Mouse (Mus musculus) hindbrain, postnatal 0 days (tissue): ENCODE measurements around the gene Slit3. TPM values are rescaled to one million over a fixed set of nuclear protein-coding genes. Genes with fewer than 3 reads are reported as not detected.

ENCODE experiments used
- ATAC-seq: fragments of 200-750 bp; cut with Nextera tagmentation; 2 replicates; pipeline ENCODE4 v1.8.0; 2017; ENCODE audit warnings: mild to moderate bottlenecking, moderate TSS enrichment, moderate library complexity
- DNase-seq: peaks from one replicate; pipeline ENCODE4 v3.0.0-alpha.2; 2015; ENCODE audit warnings: low spot score
- H3K27ac ChIP-seq: fragments of 300-500 bp; sonication (generic); 2 replicates; pipeline ENCODE4 v1.5.1; 2014; ENCODE audit warnings: mild to moderate bottlenecking
- H3K27me3 ChIP-seq: fragments of 300-500 bp; sonication (generic); 2 replicates; pipeline ENCODE4 v1.6.1; 2014; ENCODE audit warnings: low read length, mixed read lengths; ENCODE audit not compliant: insufficient read depth
- H3K36me3 ChIP-seq: fragments of 300-500 bp; sonication (generic); 2 replicates; pipeline ENCODE4 v1.6.1; 2014; ENCODE audit warnings: low read length, mixed read lengths; ENCODE audit not compliant: insufficient read depth
- H3K4me1 ChIP-seq: fragments of 300-500 bp; sonication (generic); 2 replicates; pipeline ENCODE4 v1.6.1; 2014; ENCODE audit warnings: antibody characterized with exemption, low read length, mixed read lengths; ENCODE audit not compliant: insufficient read depth
- H3K4me2 ChIP-seq: fragments of 300-500 bp; sonication (generic); 2 replicates; pipeline ENCODE4 v1.6.1; 2014; ENCODE audit warnings: low read depth, mild to moderate bottlenecking, low read length, moderate library complexity, mixed read lengths
- H3K4me3 ChIP-seq: fragments of 300-500 bp; sonication (generic); 2 replicates; pipeline ENCODE4 v1.5.1; 2014; ENCODE audit warnings: low read length
- H3K9ac ChIP-seq: fragments of 300-500 bp; sonication (generic); replicated peaks from 2 replicates; pipeline ENCODE4 v1.6.1; 2014; ENCODE audit warnings: mild to moderate bottlenecking, low read length, moderate library complexity, mixed read lengths
- H3K9me3 ChIP-seq: fragments of 300-500 bp; sonication (generic); 2 replicates; pipeline ENCODE4 v1.6.1; 2016; ENCODE audit warnings: low read length, mixed read lengths
- CTCF ChIP-seq: IDR thresholded peaks from 2 replicates; pipeline ENCODE4 v1.5.1; 2016; ENCODE audit warnings: antibody characterized with exemption, control low read depth, low read depth
- WGBS: fragments of 180-500 bp; shearing (Covaris S2); extraction: QIAGEN DNeasy Blood & Tissue Kit; methylation state at CpG from one replicate; pipeline ENCODE4 v1.1.7; 2014; 5-methylcytosine and 5-hydroxymethylcytosine counted together
- polyA plus RNA-seq: library from polyadenylated mRNA; unstranded; fragments of >200 nt; fragmentation: Nextera tagmentation; extraction: Ambion mirVana; gene quantifications from 2 replicates; pipeline ENCODE4 v1.2.1, GENCODE M21; 2015
- total RNA-seq: library from RNA; depleted of rRNA; stranded (reverse); fragments of >200 nt; gene quantifications from 2 replicates; pipeline ENCODE4 v1.2.3, GENCODE M21; 2014

Slit3 gene
- total and polyA plus RNA-seq, 2 experiments from 2014 or later = 4.9 to 13.4 TPM

DNA sequence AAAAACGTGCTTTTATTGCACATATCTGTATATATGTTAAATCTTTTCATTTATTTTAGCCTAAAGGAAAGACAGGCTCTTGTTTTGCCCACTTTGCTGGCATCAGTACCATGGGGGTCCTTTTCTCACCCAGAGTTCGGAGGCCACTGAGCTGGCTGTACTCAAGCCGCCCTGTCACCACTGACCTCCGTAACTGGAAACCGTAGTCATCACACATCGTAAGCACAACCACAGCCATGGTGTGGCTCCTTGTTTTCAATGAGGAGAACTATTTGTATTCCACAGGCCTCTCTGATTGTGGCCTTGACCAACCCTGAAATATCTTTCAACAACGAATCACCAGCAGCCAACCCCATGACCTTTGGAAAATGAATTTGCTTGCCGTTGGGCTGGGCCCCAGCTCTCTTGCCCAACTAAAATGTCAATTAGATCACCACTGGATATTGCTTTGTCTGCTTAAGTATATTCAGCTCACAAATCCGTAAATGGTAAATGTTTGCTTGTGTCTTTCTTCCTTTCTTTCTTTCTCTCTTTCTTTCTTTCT lies 405.3 kb downstream of the Slit3 start:
- Histone ChIP-seq H3K27ac (no peak overlapping the region), H3K36me3 (no peaks in the 10 kb centered on the region), H3K4me3 (no peak overlapping the region), H3K9ac (no peak overlapping the region), H3K9me3 (no peaks in the 10 kb centered on the region), H3K27me3 (no peaks in the 10 kb centered on the region), H3K4me1 (no peaks in the 10 kb centered on the region), H3K4me2 (no peak overlapping the region)
- TF ChIP-seq CTCF = no peak
- DNase-seq = no peak
- no peak for ATAC-seq
- WGBS = 68% methylated on average over 9 of the region's 9 CpGs

DNA sequence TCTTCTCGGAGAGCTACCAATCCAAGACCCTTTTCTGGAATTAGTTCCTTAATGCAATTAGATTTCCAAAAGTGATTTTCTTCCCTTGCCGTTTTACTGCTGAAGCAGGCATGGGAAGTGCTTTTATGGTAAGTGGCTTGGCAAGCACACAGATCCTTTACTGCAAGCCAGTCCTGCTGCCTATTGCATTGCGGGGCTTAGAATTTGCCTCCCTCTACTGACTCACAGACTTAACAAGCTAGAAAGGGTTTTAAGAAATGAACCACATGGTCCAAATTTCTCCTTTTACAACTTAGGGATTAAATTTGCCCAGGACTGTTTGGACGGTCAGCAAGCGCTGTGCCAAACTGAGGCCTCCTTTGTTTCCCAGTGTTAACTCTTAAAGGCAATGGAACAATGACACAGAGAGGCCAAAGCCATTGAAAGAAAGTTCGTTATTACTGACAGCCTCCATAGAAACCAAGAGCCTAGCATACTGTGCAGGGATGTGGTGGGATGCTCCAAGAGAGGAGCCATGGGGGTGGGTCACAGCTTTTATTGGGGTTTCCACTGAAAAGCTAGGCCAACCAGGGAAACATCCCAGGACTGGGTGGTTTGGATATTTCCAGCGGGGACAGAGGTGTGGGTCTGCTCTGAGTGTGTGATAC lies 406.9 kb downstream of the Slit3 start:
- TF ChIP-seq CTCF = peak; percentile 15; the same call in 1 of the 2 replicates
- H3K36me3 ChIP-seq = no peaks in the 10 kb centered on the region
- no peak overlapping the region for H3K4me3 ChIP-seq
- H3K4me1 ChIP-seq = no peaks in the 10 kb centered on the region
- ATAC-seq (peak; percentile 69), DNase-seq (peak; percentile 61)
- H3K27ac ChIP-seq = no peak overlapping the region
- no peak overlapping the region for H3K9ac ChIP-seq
- WGBS = 41% methylated on average over 7 of the region's 7 CpGs
- H3K27me3 ChIP-seq = no peaks in the 10 kb centered on the region
- no peak overlapping the region for H3K4me2 ChIP-seq
- H3K9me3 ChIP-seq = no peaks in the 10 kb centered on the region

DNA sequence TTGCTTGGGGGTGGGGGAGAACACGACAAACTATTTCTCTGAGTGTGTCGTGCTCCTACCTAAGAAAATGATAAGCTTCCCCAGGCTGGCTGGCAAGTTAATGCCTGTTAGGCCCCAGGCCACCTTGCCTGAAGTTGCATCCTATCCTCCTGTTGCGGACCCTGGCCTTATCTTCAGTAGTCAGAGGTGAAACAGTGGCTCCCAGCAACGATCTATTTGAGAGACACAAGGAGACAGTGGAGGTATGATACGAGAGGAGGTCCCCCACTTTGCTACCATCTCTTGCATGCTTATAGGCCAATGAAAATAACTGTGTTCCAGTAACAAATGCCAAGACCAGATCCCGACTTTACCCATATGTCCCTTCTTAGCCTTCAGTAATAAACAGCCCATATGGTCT lies 414.0 kb downstream of the Slit3 start:
- 83% methylated on average over 6 of the region's 6 CpGs for WGBS
- peaks cover 4% of the 10 kb centered on the region; the same call in 1 of the 2 replicates for H3K4me1 ChIP-seq
- H3K27ac ChIP-seq = no peak overlapping the region
- TF ChIP-seq CTCF = no peak
- no peaks in the 10 kb centered on the region for H3K9me3 ChIP-seq
- no peak overlapping the region for H3K4me3 ChIP-seq
- no peak overlapping the region for H3K9ac ChIP-seq
- no peaks in the 10 kb centered on the region for H3K36me3 ChIP-seq
- DNase-seq (no peak), ATAC-seq (no peak)
- no peak overlapping the region for H3K4me2 ChIP-seq
- no peaks in the 10 kb centered on the region for H3K27me3 ChIP-seq

DNA sequence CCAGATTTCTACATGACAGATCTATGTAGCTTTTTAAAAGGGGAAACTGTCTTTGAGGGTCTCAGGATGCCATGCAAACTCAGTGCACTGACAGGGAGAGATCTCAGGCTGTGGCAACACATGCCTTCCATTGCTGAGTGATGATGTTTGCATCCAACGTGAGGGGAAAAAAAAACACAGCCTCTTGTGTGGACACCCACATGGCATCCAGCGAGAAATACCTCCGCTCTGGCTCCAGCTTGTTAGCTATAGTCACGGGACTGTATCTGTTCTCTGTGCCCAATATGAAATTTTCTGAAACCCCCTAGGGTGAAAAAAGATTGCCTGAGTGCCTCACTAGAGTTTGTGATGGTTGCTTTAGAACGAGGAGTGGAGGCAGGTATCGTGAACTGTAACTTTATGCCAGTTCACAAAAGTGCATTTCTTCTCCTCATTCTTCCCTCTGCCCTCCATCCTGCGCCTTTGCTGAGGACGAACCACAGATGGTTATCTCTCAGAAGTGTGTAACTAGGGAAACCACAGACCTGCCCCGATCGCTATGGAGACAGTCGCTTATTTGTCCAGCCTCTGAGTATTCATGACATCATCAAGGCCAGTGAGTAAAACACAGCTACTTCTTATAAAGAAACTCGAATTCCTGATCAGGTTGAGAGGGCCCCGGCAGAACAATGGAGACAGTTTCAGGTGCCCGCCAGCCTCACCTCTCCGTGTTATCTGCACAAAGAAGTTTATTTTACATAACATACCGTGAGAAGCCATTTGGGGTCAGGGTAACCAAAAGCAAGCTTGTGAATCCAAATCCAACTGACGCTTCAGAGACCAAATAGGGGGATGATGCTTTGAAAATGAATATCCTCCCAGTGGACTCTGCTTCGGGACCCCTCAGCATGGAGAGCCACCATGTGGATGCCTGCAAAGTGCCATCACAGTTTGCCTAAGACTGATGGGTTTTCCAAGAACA lies 416.4 kb downstream of the Slit3 start:
- H3K36me3 ChIP-seq = no peaks in the 10 kb centered on the region
- H3K9me3 ChIP-seq = no peaks in the 10 kb centered on the region
- DNase-seq (peak; percentile 71), ATAC-seq (peak; percentile 81)
- H3K4me3 ChIP-seq = no peak overlapping the region
- H3K27ac ChIP-seq = no peak overlapping the region
- TF ChIP-seq CTCF = no peak
- WGBS = 17% methylated on average over 18 of the region's 18 CpGs
- no peaks in the 10 kb centered on the region for H3K27me3 ChIP-seq
- H3K4me1 ChIP-seq = peaks cover 4% of the 10 kb centered on the region; the same call in 1 of the 2 replicates
- no peak overlapping the region for H3K9ac ChIP-seq
- peak overlapping the region; percentile 30 for H3K4me2 ChIP-seq

DNA sequence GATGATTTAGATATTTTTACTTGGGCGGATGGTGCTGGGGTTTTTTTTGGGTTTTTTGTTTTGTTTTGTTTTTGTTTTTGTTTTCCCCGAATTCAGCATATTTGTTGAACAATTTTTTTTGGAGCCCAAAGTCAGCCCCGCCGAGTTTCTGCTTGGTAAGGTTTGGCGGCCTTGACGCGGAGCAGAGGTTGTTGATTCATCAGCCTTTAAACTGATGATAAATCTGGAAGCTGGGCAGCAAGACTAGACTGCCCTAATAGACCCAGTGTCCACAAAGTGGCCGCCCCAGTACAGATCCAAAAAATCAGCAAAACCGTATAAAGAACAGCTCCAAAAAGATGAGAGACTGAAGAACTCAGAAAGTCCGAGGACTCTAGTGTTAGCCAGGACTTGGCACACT lies 421.7 kb downstream of the Slit3 start:
- Histone ChIP-seq H3K27ac (no peak overlapping the region), H3K4me1 (peaks cover 1% of the 10 kb centered on the region; the same call in 1 of the 2 replicates), H3K27me3 (no peaks in the 10 kb centered on the region), H3K9me3 (no peaks in the 10 kb centered on the region), H3K9ac (no peak overlapping the region), H3K36me3 (no peaks in the 10 kb centered on the region), H3K4me3 (no peak overlapping the region), H3K4me2 (no peak overlapping the region)
- no peak for TF ChIP-seq CTCF
- ATAC-seq (no peak), DNase-seq (no peak)
- 96% methylated on average over 10 of the region's 10 CpGs for WGBS

DNA sequence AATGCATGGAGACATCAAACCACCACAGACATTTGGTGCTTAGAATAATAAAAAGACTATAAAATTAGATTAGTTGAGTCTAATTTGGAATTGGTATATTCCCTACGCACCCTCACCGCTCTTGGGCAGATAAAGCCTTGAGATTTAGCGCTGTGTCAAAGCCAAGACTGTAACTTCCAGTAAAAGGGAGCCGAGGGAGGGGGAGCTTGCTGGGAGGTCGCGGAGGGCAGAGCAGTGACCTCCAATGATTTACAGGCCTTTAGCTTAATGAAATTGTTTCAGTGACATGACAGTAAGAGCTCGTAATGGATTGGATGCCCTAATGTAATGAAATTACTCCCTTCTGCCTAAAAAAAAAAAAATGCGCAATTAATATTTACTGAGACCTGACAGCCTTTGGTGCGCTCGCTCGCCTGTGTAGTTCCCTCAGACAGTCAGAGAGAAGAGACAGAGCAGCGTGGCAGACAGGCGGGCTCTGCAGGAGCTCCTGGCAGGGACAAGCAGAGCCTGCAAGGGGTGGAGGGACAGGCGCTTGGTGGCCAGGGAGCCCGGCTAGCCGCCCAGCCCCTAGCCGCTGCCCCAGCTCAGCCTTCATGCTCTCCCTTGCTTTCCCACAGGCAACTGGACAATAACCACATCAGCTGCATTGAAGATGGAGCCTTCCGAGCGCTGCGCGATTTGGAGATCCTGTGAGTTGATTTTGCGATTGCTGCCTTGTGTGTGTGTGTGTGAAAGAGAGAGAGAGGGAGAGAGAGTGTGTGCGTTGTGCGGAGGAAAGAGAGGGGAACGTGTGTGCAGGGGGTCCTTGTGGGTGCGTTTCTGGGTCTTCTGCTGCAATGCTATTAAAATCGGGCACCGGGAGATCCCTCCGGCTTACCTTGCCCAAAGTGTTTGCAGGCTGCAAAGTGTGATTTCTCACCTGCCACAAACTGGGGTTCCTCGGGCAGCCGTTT lies 423.4 kb downstream of the Slit3 start:
- H3K9me3 ChIP-seq = no peaks in the 10 kb centered on the region
- H3K4me2 ChIP-seq = peak overlapping the region; percentile 74
- ATAC-seq = peak; percentile 86
- no peaks in the 10 kb centered on the region for H3K27me3 ChIP-seq
- H3K36me3 ChIP-seq = no peaks in the 10 kb centered on the region
- H3K4me3 ChIP-seq = peak overlapping the region; percentile 42
- H3K9ac ChIP-seq = peak overlapping the region; percentile 44
- 13% methylated on average over 31 of the region's 31 CpGs for WGBS
- no peaks in the 10 kb centered on the region for H3K4me1 ChIP-seq
- peak overlapping the region; percentile 73 for H3K27ac ChIP-seq
- no peak for TF ChIP-seq CTCF
- peak; percentile 70 for DNase-seq
